Comparison of ENCODE assay signal across 22 mouse cellular contexts in genomic region chr5:151149509-151149908, GRCm38 (mm10).
DNase-seq lines count a peak whose midpoint lies in the region; ATAC-seq lines count a peak whose summit lies in the region.
"Had no signal": no experiment of that assay in that cellular context is flagged by ENCODE, and none has a peak within 500 bp of the region (broad histone marks: within the 10 kb centered on the region; RNA-seq: fewer than 3 reads in every experiment).

No protein-coding gene starts in this region.

- ATAC-seq in hindbrain, embryonic 16.5 days = peak; percentile 64; the same call in 1 of the 2 replicates
- ATAC-seq: forebrain, postnatal 0 days; intestine, embryonic 16.5 days had no signal

- no peak overlapping the region for H3K4me2 ChIP-seq in hindbrain, embryonic 16.5 days (ENCODE audit: low read length)
- H3K4me2 ChIP-seq: limb, embryonic 12.5 days; liver, embryonic 13.5 days; lung, embryonic 14.5 days had no signal

- no peak overlapping the region for H3K27ac ChIP-seq in hindbrain, embryonic 16.5 days (ENCODE audit: low read depth, low read length)
- H3K27ac ChIP-seq: forebrain, embryonic 10.5 days; gastrocnemius, adult 2 months; left cerebral cortex, adult 2 months; limb, embryonic 12.5 days; liver, embryonic 13.5 days had no signal

- H3K4me3 ChIP-seq in hindbrain, embryonic 16.5 days (ENCODE audit: low read length) = no peak overlapping the region
- H3K4me3 ChIP-seq: forebrain, embryonic 10.5 days; gastrocnemius, adult 2 months; left cerebral cortex, adult 2 months; limb, embryonic 12.5 days; liver, embryonic 13.5 days had no signal

- H3K9me3 ChIP-seq in hindbrain, embryonic 16.5 days (ENCODE audit: control insufficient read depth, low read length) = no peaks in the 10 kb centered on the region
- H3K9me3 ChIP-seq: forebrain, embryonic 10.5 days; limb, embryonic 12.5 days; liver, embryonic 13.5 days had no signal

- H3K4me1 ChIP-seq in hindbrain, embryonic 16.5 days (ENCODE audit: control insufficient read depth, insufficient read depth, low read depth, low read length) = no peaks in the 10 kb centered on the region

- H3K27me3 ChIP-seq in hindbrain, embryonic 16.5 days (replicated peaks; ENCODE audit: control insufficient read depth, insufficient read depth, low read length) = no peaks in the 10 kb centered on the region
- H3K27me3 ChIP-seq: CH12.LX; limb, embryonic 12.5 days; liver, embryonic 13.5 days had no signal

- H3K9ac ChIP-seq in hindbrain, embryonic 16.5 days (ENCODE audit: low read depth, low read length) = no peak overlapping the region
- H3K9ac ChIP-seq: forebrain, postnatal 0 days; limb, embryonic 12.5 days; liver, embryonic 13.5 days; lung, embryonic 14.5 days had no signal

- peak; percentile 70 for DNase-seq in heart, adult 11 months
- DNase-seq in heart, postnatal 4 days = no peak
- peak; percentile 41 for DNase-seq in retina, postnatal 1 day
- DNase-seq in retina, embryonic 14.5 days (ENCODE audit: low spot score) = no peak
- no peak for DNase-seq in urinary bladder, postnatal 25 days (ENCODE audit: low spot score)
- no peak for DNase-seq in thymus, adult 18-20 months
- DNase-seq: cerebellum, adult 8-10 months; forebrain, postnatal 0 days; gastrocnemius, adult 2 months; heart, postnatal 36 days; kidney, postnatal 4 days; layer of hippocampus, adult 9-11 months; liver, embryonic 13.5 days; lung, embryonic 14.5 days; lung, postnatal 36 days; spleen, adult 18-20 months had no signal

- WGBS in hindbrain, embryonic 16.5 days = 46% methylated on average over 8 of the region's 8 CpGs

- no peaks in the 10 kb centered on the region for H3K36me3 ChIP-seq in hindbrain, embryonic 16.5 days (ENCODE audit: control insufficient read depth, insufficient read depth, low read length)
- H3K36me3 ChIP-seq: forebrain, embryonic 10.5 days; limb, embryonic 12.5 days; liver, embryonic 13.5 days had no signal

Comparison
In these comparisons a context has a peak if more than half of its experiments do, and no peak if none do; other contexts are left out.
1. DNase-seq: peak in heart, adult 11 months (single experiment) and retina, postnatal 1 day (single experiment); none in heart, postnatal 4 days (single experiment), retina, embryonic 14.5 days (single experiment), urinary bladder, postnatal 25 days (single experiment) and thymus, adult 18-20 months (0 of 2).